9 mouse cellular contexts compared by ENCODE assay signal in genomic region chr11:44924896-44925295, GRCm38 (mm10).
DNase-seq lines count a peak whose midpoint lies in the region; ATAC-seq lines count a peak whose summit lies in the region.
"Had no signal": no experiment of that assay in that cellular context is flagged by ENCODE, and none has a peak within 500 bp of the region (broad histone marks: within the 10 kb centered on the region; RNA-seq: fewer than 3 reads in every experiment).

No protein-coding gene starts in this region.

- H3K9ac ChIP-seq in hindbrain, embryonic 14.5 days, result no peak overlapping the region
- H3K9ac ChIP-seq in hindbrain, embryonic 11.5 days (ENCODE audit: low read depth, low read length), result no peak overlapping the region
- no peak overlapping the region for H3K9ac ChIP-seq in embryonic facial prominence, embryonic 11.5 days (replicated peaks; ENCODE audit: low read length)

- no peak overlapping the region for H3K4me3 ChIP-seq in hindbrain, embryonic 14.5 days (replicated peaks; ENCODE audit: low read length)
- no peak overlapping the region for H3K4me3 ChIP-seq in hindbrain, embryonic 11.5 days (ENCODE audit: low read depth, low read length)
- H3K4me3 ChIP-seq in embryonic facial prominence, embryonic 11.5 days (ENCODE audit: low read depth, low read length), result no peak overlapping the region
- H3K4me3 ChIP-seq: megakaryocyte, embryonic 14.5 days had no signal

- peak overlapping the region; percentile 28 for H3K27ac ChIP-seq in hindbrain, embryonic 14.5 days
- H3K27ac ChIP-seq in hindbrain, embryonic 11.5 days (ENCODE audit: low read depth, low read length), result no peak overlapping the region
- H3K27ac ChIP-seq in embryonic facial prominence, embryonic 11.5 days (replicated peaks; ENCODE audit: low read depth, low read length), result no peak overlapping the region; the same call in 1 of the 2 replicates

- DNase-seq in hindbrain, embryonic 14.5 days (ENCODE audit: low spot score), result no peak
- no peak for DNase-seq in hindbrain, embryonic 11.5 days (ENCODE audit: low spot score)
- DNase-seq in embryonic facial prominence, embryonic 11.5 days (ENCODE audit: low spot score), result peak; percentile 69
- peak; percentile 57 for DNase-seq in naive thymus-derived CD4-positive, alpha-beta T cell, adult 2 months (ENCODE audit: low read depth)
- no peak for DNase-seq in cerebellum, adult 11-12 months
- DNase-seq in heart, postnatal 25 days (ENCODE audit: low spot score), result no peak
- DNase-seq in left cerebral cortex, postnatal 14 days (ENCODE audit: low spot score in 2 of 2), result no peak

- ATAC-seq in hindbrain, embryonic 14.5 days (ENCODE audit: low FRiP score), result no peak
- ATAC-seq in hindbrain, embryonic 11.5 days (ENCODE audit: low FRiP score), result no peak
- peak; percentile 66 for ATAC-seq in CD4-positive, CD25-positive, alpha-beta regulatory T cell, adult 4 months
- peak; percentile 79 for ATAC-seq in embryonic facial prominence, embryonic 11.5 days (replicated peaks; ENCODE audit: insufficient number of reproducible peaks, low FRiP score, low TSS enrichment, low read depth)

- no peaks in the 10 kb centered on the region for H3K9me3 ChIP-seq in hindbrain, embryonic 14.5 days (ENCODE audit: control insufficient read depth, low read length)
- H3K9me3 ChIP-seq in hindbrain, embryonic 11.5 days (ENCODE audit: control insufficient read depth, low read length), result no peaks in the 10 kb centered on the region
- no peaks in the 10 kb centered on the region for H3K9me3 ChIP-seq in embryonic facial prominence, embryonic 11.5 days (replicated peaks; ENCODE audit: control insufficient read depth, low read length)

- H3K4me2 ChIP-seq in hindbrain, embryonic 14.5 days (replicated peaks), result no peak overlapping the region
- no peak overlapping the region for H3K4me2 ChIP-seq in hindbrain, embryonic 11.5 days (replicated peaks; ENCODE audit: low read depth, low read length)
- H3K4me2 ChIP-seq in embryonic facial prominence, embryonic 11.5 days (ENCODE audit: low read depth, low read length), result no peak overlapping the region

- 47% methylated on average over 8 of the region's 8 CpGs for WGBS in hindbrain, embryonic 14.5 days
- 40% methylated on average over 8 of the region's 8 CpGs for WGBS in hindbrain, embryonic 11.5 days
- 18% methylated on average over 8 of the region's 8 CpGs for WGBS in embryonic facial prominence, embryonic 11.5 days

- H3K4me1 ChIP-seq in hindbrain, embryonic 14.5 days (replicated peaks; ENCODE audit: control insufficient read depth, insufficient read depth, low read length), result no peaks in the 10 kb centered on the region
- H3K4me1 ChIP-seq in hindbrain, embryonic 11.5 days (replicated peaks; ENCODE audit: control insufficient read depth, insufficient read depth, low read length), result no peaks in the 10 kb centered on the region
- no peaks in the 10 kb centered on the region for H3K4me1 ChIP-seq in embryonic facial prominence, embryonic 11.5 days (ENCODE audit: control insufficient read depth, insufficient read depth, low read length)

- intact Hi-C loops in heart, postnatal 25 days (cut with DNase I), result no loop called here
- intact Hi-C loops in left cerebral cortex, postnatal 14 days (cut with DNase I), result no loop called here

- no peaks in the 10 kb centered on the region for H3K36me3 ChIP-seq in hindbrain, embryonic 14.5 days (replicated peaks; ENCODE audit: control insufficient read depth, insufficient read depth)
- no peaks in the 10 kb centered on the region for H3K36me3 ChIP-seq in hindbrain, embryonic 11.5 days (ENCODE audit: control insufficient read depth, insufficient read depth, low read length)
- H3K36me3 ChIP-seq in embryonic facial prominence, embryonic 11.5 days (replicated peaks; ENCODE audit: control insufficient read depth, insufficient read depth, low read depth, low read length), result no peaks in the 10 kb centered on the region

- no peaks in the 10 kb centered on the region for H3K27me3 ChIP-seq in hindbrain, embryonic 14.5 days (ENCODE audit: control insufficient read depth, insufficient read depth, low read length)
- no peaks in the 10 kb centered on the region for H3K27me3 ChIP-seq in hindbrain, embryonic 11.5 days (ENCODE audit: control insufficient read depth, insufficient read depth, low read length)
- H3K27me3 ChIP-seq in embryonic facial prominence, embryonic 11.5 days (ENCODE audit: control insufficient read depth, insufficient read depth, low read length), result no peaks in the 10 kb centered on the region

Comparison
In these comparisons a context has a peak if more than half of its experiments do, and no peak if none do; other contexts are left out.
1. ATAC-seq: peak in CD4-positive, CD25-positive, alpha-beta regulatory T cell, adult 4 months (single experiment) and embryonic facial prominence, embryonic 11.5 days (single experiment); none in hindbrain, embryonic 14.5 days (single experiment) and hindbrain, embryonic 11.5 days (single experiment).
2. DNase-seq: peak in embryonic facial prominence, embryonic 11.5 days (single experiment) and naive thymus-derived CD4-positive, alpha-beta T cell, adult 2 months (single experiment); none in hindbrain, embryonic 14.5 days (single experiment), hindbrain, embryonic 11.5 days (single experiment), cerebellum, adult 11-12 months (single experiment), heart, postnatal 25 days (single experiment) and left cerebral cortex, postnatal 14 days (0 of 2).